Mouse (Mus musculus) heart, embryonic 10.5 days (tissue): ENCODE measurements around the gene Cep97. TPM values are rescaled to one million over a fixed set of nuclear protein-coding genes. Genes with fewer than 3 reads are reported as not detected.

ENCODE experiments used
- DNase-seq: peaks from one replicate; pipeline ENCODE4 v3.0.0-alpha.2; 2017; ENCODE audit warnings: low spot score
- H3K27ac ChIP-seq: fragments of 300-500 bp; sonication (generic); 2 replicates; pipeline ENCODE4 v1.5.1; 2016; ENCODE audit warnings: mild to moderate bottlenecking
- H3K27me3 ChIP-seq: fragments of 300-500 bp; sonication (generic); 2 replicates; pipeline ENCODE4 v1.6.1; 2016; ENCODE audit warnings: mild to moderate bottlenecking; ENCODE audit not compliant: poor library complexity, insufficient read depth, severe bottlenecking
- H3K36me3 ChIP-seq: fragments of 300-500 bp; sonication (generic); 2 replicates; pipeline ENCODE4 v1.6.1; 2016; ENCODE audit warnings: mild to moderate bottlenecking, moderate library complexity
- H3K4me1 ChIP-seq: fragments of 300-500 bp; sonication (generic); 2 replicates; pipeline ENCODE4 v1.6.1; 2016; ENCODE audit warnings: mild to moderate bottlenecking
- H3K4me3 ChIP-seq: fragments of 300-500 bp; sonication (generic); 2 replicates; pipeline ENCODE4 v1.5.1; 2016; ENCODE audit warnings: mild to moderate bottlenecking, moderate library complexity
- H3K9me3 ChIP-seq: fragments of 300-500 bp; sonication (generic); 2 replicates; pipeline ENCODE4 v1.6.1; 2016; ENCODE audit warnings: mild to moderate bottlenecking, moderate library complexity
- WGBS: fragments of 180-500 bp; shearing (Covaris S2); methylation state at CpG from one replicate; pipeline ENCODE4 v1.1.7; 2016; 5-methylcytosine and 5-hydroxymethylcytosine counted together
- polyA plus RNA-seq: library from polyadenylated mRNA; unstranded; fragments of >200 nt; fragmentation: Nextera tagmentation; extraction: Ambion mirVana; gene quantifications from 2 replicates; pipeline ENCODE4 v1.2.1, GENCODE M21; 2016

The Cep97 gene
- polyA plus RNA-seq: 10.3 and 10.4 TPM in 2 replicates

DNA sequence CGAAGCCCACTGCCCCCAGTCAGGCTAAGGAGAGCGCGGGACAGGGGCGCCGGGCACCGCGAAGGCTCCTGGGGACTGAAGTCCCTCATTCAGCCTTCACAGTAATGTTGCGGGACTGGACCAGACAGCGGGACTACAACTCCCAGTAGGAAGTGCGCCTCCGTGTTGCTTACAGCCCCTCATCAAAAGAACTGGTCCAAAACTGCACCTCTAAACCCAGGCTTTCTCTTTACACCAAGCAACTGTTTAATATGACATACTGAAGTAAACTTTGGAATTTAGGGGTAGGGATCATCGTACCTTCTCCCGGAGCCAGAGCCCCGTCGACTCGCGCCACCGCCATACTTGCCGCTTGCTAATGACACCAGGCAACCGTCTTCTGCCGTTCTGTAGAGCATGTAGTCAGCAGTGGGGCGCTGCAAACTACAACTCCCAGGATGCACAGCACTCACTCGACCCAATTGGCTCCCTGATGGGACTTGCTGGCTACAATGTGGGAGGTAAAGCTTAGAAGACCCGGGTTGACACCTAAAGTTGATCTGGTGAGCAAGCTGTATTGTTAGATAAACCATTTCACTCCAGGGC is at the start of gene Cep97:
Gene Cep97 (minus strand): TSS at position 403 of the 585 bp plus-strand sequence.
- H3K27me3 ChIP-seq: no peaks in the 10 kb centered on the region
- 0 out of 2 replicates have a peak, but pooled peaks cover 5% of the 10 kb centered on the region for H3K36me3 ChIP-seq
- 0 out of 2 replicates have a peak, but pooled peaks cover 3% of the 10 kb centered on the region for H3K4me1 ChIP-seq
- no peaks in the 10 kb centered on the region for H3K9me3 ChIP-seq
- peak within 1 kb of the TSS; percentile 83 for H3K4me3 ChIP-seq
- H3K27ac ChIP-seq: peak within 1 kb of the TSS; percentile 90
- peak; percentile 98 for DNase-seq
- under 1% methylated on average over 24 of the region's 24 CpGs for WGBS

DNA sequence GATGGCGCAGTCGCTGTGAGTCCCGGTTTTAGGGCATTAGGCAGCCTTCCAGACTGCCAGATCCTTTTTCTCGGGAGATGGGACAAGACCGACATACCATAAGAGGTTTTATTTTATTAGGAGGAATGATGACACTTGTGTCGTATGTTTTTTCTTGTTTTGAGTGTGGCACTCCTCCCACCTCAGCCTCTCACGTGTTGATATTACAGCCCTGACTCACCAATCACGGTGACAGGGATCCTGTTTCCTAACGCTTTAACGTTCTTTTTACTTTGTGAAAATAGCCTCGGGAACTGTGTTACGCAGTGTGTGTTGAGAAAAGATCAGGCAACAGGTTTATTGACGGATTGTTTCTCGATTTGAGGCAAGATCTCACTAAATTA is 40.2 kb upstream of the Cep97 start:
- no peaks in the 10 kb centered on the region for H3K27me3 ChIP-seq
- H3K27ac ChIP-seq: peak overlapping the region; percentile 88; the same call in 1 of the 2 replicates
- WGBS: 12% methylated on average over 14 of the region's 14 CpGs
- peak overlapping the region; percentile 98 for H3K4me3 ChIP-seq
- peaks cover 31% of the 10 kb centered on the region for H3K36me3 ChIP-seq
- no peak for DNase-seq
- peaks cover 12% of the 10 kb centered on the region; the same call in 1 of the 2 replicates for H3K4me1 ChIP-seq
- H3K9me3 ChIP-seq: no peaks in the 10 kb centered on the region

DNA sequence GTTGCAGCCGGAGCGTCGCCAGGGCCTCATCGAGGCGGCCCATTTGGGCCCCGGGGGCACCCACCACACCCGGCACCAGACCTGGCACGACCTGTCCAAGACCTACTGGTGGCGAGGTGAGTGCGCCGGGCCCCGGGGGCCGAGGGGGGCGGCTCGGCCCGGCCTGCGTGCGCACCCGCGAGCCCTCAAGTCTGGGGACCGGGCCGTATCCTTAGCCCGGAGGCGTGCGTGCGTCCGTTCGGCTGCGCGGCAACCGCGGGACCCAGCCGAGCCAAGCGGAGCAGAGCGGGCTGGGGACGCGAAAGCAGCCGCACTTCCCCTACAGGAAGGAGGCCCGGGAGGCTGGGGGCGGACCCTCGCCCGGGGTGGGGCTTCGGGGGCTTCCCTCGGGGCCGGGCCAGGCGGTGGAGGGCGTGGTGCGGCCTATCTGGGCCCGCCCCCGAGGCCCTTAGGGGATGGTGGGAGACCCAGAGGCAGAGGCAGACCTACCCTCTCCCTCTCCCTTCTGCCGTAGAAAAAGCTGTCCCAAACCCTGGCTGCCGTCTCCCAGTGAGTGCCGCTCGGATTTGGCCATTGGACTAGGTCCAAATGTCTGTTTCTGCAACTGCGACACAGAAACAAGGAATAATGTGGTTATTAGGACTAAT is 39.7 kb upstream of the Cep97 start:
- peak overlapping the region; percentile 88 for H3K27ac ChIP-seq
- H3K27me3 ChIP-seq: no peaks in the 10 kb centered on the region
- under 1% methylated on average over 55 of the region's 55 CpGs for WGBS
- no peaks in the 10 kb centered on the region for H3K9me3 ChIP-seq
- peaks cover 12% of the 10 kb centered on the region; the same call in 1 of the 2 replicates for H3K4me1 ChIP-seq
- peak overlapping the region; percentile 98 for H3K4me3 ChIP-seq
- H3K36me3 ChIP-seq: peaks cover 36% of the 10 kb centered on the region
- DNase-seq: peak; percentile 96

DNA sequence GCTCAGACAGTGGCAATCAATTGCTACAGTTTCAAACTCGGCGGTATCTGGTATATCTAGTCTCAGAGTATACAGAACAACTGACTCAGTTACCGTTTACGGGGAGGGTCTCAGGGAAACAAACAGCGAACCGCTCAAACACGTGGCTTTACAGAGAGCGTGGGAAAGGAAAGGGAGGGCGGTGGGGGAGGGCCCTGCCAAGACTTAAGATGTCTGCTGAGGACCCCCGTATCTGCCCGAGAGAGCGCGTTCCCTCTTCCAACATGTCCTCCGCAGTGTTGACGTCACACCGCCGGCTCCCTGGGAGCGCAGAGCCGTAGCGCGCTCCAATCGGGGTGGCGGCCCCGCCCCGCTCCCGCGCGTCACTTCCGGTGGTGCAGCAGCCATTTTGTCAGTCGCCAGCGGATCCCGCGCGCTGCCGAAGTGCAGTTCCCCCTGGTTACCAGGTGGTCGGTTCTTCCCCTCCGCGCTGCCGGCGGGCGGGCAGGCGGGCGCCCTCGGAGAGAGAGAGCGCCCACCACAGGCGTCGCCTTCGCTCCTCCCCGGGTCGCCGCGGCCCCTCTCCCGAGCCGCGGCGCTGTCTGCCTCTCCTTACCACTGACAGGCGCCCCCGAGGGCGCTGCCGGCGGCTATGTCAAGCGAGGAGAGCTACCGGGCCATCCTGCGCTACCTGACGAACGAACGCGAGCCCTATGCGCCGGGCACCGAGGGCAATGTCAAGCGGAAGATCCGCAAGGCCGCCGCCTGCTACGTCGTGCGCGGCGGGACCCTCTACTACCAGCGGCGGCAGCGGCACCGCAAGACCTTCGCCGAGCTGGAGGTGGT is 39.0 kb upstream of the Cep97 start, which contains the start of gene Zbtb11:
Gene Zbtb11 (plus strand): TSS at position 453 of the 825 bp plus-strand sequence.
- DNase-seq: peak; percentile 99
- Histone ChIP-seq H3K36me3 (peaks cover 44% of the 10 kb centered on the region), H3K4me3 (peak within 1 kb of the TSS; percentile 98), H3K4me1 (peaks cover 12% of the 10 kb centered on the region; the same call in 1 of the 2 replicates), H3K27me3 (no peaks in the 10 kb centered on the region), H3K9me3 (no peaks in the 10 kb centered on the region), H3K27ac (peak within 1 kb of the TSS; percentile 88)
- under 1% methylated on average over 78 of the region's 86 CpGs for WGBS

DNA sequence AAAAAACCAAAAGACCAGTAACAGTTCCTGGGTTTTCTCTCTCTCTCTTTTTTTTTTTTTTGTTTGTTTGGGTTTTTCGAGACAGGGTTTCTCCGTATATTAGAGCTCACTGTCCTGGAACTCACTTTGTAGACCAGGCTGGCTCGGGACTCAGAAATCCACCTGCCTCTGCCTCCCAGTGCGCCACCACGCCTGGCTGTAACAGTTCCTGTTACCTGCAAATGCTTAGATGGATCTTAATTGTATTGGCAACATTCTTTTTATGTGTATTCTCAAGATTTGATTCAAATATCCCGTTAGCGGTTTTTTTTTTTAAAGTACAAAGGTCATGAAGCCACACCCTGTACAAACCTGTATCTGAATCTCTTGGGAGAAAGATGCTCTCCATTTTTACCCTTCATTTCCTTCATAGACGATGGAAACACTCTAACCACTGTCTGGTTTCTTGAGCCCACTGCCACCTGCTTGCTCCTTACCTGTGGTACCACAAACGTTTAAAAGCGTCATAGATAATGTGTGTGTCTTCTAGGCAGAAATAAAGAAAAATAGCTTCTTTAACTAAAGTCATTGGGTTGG is 38.1 kb upstream of the Cep97 start:
- Histone ChIP-seq H3K36me3 (peaks cover 41% of the 10 kb centered on the region), H3K9me3 (no peaks in the 10 kb centered on the region), H3K27ac (peak overlapping the region; percentile 88; the same call in 1 of the 2 replicates), H3K4me3 (peak overlapping the region; percentile 98), H3K27me3 (no peaks in the 10 kb centered on the region), H3K4me1 (peaks cover 12% of the 10 kb centered on the region; the same call in 1 of the 2 replicates)
- DNase-seq: no peak
- 52% methylated on average over 10 of the region's 10 CpGs for WGBS

DNA sequence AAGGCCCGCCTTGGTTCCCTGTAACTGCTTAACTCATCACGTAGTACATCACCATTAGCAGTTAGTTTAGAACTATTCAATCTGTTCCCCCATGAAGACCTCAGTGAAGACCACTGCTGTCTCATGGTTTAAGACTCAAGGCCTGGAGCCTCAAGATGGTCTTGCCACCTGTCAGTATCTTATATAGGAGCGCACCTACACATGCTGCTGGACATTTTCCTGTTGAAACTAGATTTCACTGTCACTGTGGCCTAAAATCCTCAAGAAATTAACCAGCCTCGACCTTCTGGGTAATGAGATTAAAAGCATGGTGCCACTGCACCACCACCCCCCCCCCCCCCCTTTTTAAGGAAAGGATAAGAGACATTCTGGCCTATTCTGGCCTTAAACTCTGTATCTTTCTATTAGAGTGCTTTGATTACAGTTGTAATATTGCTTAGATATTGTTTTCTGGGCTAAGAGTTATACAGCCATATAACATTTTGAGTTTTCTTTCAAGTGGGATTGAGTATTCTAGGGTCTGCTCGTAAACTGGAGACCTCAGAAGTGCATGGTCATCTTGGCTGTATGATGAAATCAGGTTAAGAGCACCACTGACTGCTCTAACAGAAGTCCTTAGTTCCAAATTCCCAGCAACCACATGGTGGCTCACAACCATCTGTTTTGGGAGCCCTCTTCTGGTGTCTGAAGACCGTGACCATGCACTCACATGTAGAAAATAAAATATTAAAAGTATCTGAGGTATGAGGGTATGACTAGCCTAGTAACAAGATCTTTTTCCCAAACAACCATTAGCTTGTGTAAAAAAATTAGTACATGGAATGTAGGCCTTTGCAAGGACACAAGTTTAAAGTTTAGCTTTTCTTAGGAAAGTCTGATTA is 37.3 kb upstream of the Cep97 start:
- H3K27me3 ChIP-seq: no peaks in the 10 kb centered on the region
- no peak overlapping the region for H3K27ac ChIP-seq
- H3K36me3 ChIP-seq: peaks cover 41% of the 10 kb centered on the region
- H3K4me3 ChIP-seq: no peak overlapping the region
- peaks cover 12% of the 10 kb centered on the region; the same call in 1 of the 2 replicates for H3K4me1 ChIP-seq
- 78% methylated on average over 6 of the region's 6 CpGs for WGBS
- no peak for DNase-seq
- H3K9me3 ChIP-seq: no peaks in the 10 kb centered on the region

DNA sequence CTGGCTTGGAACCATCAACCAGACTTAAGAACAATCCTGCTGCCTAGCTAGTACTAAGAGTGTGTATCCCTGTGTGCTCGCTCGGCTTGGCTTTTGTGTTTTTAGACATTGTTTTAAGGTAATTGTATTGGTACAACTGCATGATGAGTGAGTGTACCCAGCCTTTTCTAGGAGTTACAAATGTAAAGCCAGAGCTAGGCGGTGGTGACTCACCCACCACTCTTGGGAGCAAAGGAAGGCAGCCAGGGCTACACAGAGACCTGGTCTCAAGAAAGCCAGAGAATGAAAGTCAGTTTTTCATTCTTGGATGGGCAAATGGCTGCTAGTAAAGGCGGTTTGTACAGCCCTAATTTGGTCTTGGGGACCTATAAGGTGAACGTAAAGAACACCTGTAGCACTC is 35.8 kb upstream of the Cep97 start:
- no peaks in the 10 kb centered on the region for H3K27me3 ChIP-seq
- no peaks in the 10 kb centered on the region for H3K9me3 ChIP-seq
- no peak overlapping the region for H3K27ac ChIP-seq
- no peak for DNase-seq
- H3K36me3 ChIP-seq: peaks cover 41% of the 10 kb centered on the region
- 93% methylated on average over 5 of the region's 5 CpGs for WGBS
- H3K4me1 ChIP-seq: peaks cover 10% of the 10 kb centered on the region; the same call in 1 of the 2 replicates
- H3K4me3 ChIP-seq: no peak overlapping the region

DNA sequence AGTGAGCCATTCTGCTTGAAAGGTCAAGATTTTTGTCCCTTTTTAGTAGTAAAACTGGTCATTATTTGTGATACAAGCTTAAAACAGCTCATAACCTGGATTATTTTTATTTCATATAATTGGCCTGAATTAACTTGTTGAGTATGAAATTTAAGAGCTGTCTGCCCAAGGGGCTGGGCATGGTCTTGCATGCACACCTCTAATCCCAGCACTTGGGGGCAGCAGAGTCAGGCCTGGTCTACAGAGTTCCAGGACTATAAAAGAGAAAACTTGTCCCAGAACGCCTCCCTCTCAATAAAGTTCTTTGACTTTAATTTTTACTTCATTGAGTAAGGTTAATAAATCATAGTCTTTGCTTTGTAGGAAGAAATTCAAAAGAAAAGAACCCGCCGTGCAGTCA is 34.5 kb upstream of the Cep97 start:
- Histone ChIP-seq H3K4me3 (no peak overlapping the region), H3K27me3 (no peaks in the 10 kb centered on the region), H3K9me3 (no peaks in the 10 kb centered on the region), H3K36me3 (peaks cover 41% of the 10 kb centered on the region), H3K27ac (no peak overlapping the region), H3K4me1 (no peaks in the 10 kb centered on the region)
- no peak for DNase-seq
- WGBS: 91% methylated on average over 3 of the region's 3 CpGs

DNA sequence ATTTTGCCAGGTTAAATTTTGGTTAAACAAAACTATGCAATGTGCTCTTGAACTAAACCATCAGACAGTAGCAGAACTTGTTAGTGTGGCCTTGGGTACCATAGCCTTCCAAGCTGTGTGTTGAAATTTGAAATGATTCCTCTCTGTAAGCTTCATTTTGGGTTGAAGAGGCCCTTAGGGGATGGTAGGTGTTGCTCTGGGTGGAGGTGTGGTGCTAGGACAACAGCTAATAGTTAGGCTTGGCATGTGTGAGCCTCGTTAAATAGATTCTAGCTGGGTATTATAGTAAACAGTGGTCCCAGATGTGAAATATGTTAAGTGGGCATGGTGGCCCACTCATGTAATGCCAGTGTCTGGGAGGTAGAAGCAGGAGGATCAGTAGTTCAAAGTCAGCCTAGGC is 32.6 kb upstream of the Cep97 start:
- Histone ChIP-seq H3K4me1 (no peaks in the 10 kb centered on the region), H3K9me3 (no peaks in the 10 kb centered on the region), H3K4me3 (peak overlapping the region; percentile 75), H3K27ac (peak overlapping the region; percentile 93), H3K27me3 (no peaks in the 10 kb centered on the region), H3K36me3 (peaks cover 41% of the 10 kb centered on the region)
- no peak for DNase-seq
- WGBS: 48% methylated on average over 1 of the region's 1 CpGs

DNA sequence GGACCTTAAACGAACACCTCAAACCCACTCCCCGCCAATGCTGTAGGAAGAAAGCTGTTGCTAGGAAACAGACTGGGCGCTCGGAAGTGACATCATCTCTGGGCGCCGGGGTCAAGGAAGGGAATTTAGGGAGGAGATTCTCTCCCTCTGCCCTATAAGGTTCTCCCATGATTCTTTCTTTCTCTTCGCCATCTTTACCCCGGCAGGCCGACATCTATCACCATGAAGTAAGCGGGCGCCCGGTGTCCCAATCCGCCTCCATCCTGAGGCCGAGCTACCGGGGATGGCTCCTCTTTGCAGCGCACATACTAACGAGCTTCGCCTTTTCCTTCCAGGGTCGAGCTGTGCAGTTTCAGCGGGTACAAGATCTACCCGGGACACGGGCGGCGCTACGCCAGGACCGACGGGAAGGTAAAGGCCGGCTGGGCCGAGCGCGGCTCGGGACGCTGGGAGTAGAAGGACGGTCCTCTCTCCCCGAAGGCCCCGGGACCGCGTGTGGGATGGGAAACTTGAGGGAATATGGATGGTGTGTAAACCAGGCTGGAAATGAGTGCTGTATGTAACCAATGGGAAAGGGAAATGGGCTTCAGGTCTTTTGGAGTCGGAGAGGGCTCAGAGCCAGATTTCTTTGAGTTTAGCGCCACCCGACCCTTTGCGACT is 31.7 kb upstream of the Cep97 start, which contains the start of gene Rpl24:
Gene Rpl24 (plus strand): TSS at position 64 of the 660 bp plus-strand sequence.
- Histone ChIP-seq H3K27me3 (no peaks in the 10 kb centered on the region), H3K4me3 (peak within 1 kb of the TSS; percentile 75), H3K36me3 (peaks cover 32% of the 10 kb centered on the region), H3K9me3 (no peaks in the 10 kb centered on the region), H3K4me1 (no peaks in the 10 kb centered on the region), H3K27ac (peak within 1 kb of the TSS; percentile 93)
- WGBS: under 1% methylated on average over 42 of the region's 42 CpGs
- DNase-seq: peak; percentile 97

DNA sequence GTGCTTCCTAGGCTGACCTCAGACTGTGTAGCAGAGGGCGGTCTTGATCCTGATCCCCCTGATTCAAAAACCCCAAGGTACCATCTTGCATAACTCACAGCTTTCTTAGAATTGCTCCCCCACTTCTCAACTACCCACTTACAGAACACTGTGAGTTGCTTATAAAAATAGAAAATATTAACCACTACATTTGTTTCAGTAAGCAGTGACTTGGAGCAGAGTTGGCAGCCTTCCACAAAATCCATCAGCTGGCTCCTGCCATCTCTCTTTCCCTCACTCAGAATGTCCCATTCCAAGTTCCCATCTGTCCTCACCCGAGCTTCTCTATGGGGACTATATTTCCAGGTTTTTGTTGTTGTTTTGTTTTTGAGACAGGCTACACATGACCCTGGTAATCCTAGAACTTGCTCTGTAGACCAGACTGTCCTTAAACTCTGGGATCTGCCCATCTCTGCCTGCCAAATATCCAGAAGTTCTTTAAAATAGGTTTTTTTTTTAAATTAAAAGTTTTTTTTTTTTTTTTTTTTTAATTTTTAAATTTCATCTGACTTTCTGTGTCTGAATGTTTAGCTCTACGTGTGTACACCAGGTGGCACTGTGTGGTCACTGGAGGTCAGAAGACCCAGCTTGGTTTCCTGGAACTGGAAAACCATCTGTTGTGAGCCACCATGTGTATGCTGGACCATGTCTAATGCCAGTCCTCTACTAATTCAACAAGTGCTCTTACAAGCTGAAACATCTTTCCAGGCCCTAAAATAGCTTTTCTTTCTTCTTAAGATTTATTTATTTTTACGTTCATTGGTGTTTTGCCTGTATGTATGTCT is 29.7 kb upstream of the Cep97 start:
- Histone ChIP-seq H3K27ac (no peak overlapping the region), H3K4me3 (no peak overlapping the region), H3K27me3 (no peaks in the 10 kb centered on the region), H3K36me3 (peaks cover 12% of the 10 kb centered on the region), H3K9me3 (no peaks in the 10 kb centered on the region), H3K4me1 (no peaks in the 10 kb centered on the region)
- 64% methylated on average over 4 of the region's 4 CpGs for whole genome bisulfite sequencing
- no peak for DNase-seq
